Mouse (Mus musculus): ENCODE measurements around the gene Actl6b. TPM values are rescaled to one million over a fixed set of nuclear protein-coding genes. Genes with fewer than 3 reads are reported as not detected.

Gene Actl6b
- polyA plus RNA-seq, 1 experiment from 2014 or later, result 47.6 TPM

GRCm38 (mm10) chr5:137574470-137574901, 21.2 kb downstream of the Actl6b start:
- 8% methylated on average over 27 of the region's 27 CpGs for WGBS
- H3K9me3 ChIP-seq (ENCODE audit: control insufficient read depth, low read length), result no peaks in the 10 kb centered on the region
- H3K27me3 ChIP-seq (ENCODE audit: control insufficient read depth, insufficient read depth, low read length), result peaks cover 4% of the 10 kb centered on the region; the same call in 1 of the 2 replicates
- ATAC-seq (ENCODE audit: low FRiP score) (no peak), DNase-seq (ENCODE audit: low spot score) (peak; percentile 56)
- H3K4me3 ChIP-seq (ENCODE audit: low read depth, low read length), result peak overlapping the region; percentile 18
- H3K27ac ChIP-seq (ENCODE audit: low read depth, low read length), result no peak overlapping the region
- H3K4me2 ChIP-seq (replicated peaks; ENCODE audit: low read depth, low read length), result peak overlapping the region; percentile 48
- H3K4me1 ChIP-seq (replicated peaks; ENCODE audit: control insufficient read depth, insufficient read depth, low read length), result no peaks in the 10 kb centered on the region; the same call in 1 of the 2 replicates
- peak overlapping the region; percentile 58 for H3K9ac ChIP-seq (ENCODE audit: low read depth, low read length)
- H3K36me3 ChIP-seq (ENCODE audit: control insufficient read depth, insufficient read depth, low read length), result no peaks in the 10 kb centered on the region

GRCm38 (mm10) chr5:137580246-137580645, 26.9 kb downstream of the Actl6b start:
- 86% methylated on average over 6 of the region's 6 CpGs for WGBS
- H3K9me3 ChIP-seq (ENCODE audit: control insufficient read depth, low read length), result no peaks in the 10 kb centered on the region
- ATAC-seq (ENCODE audit: low FRiP score), result no peak
- H3K4me3 ChIP-seq (ENCODE audit: low read depth, low read length), result no peak overlapping the region
- H3K27ac ChIP-seq (ENCODE audit: low read depth, low read length), result no peak overlapping the region
- H3K4me1 ChIP-seq (replicated peaks; ENCODE audit: control insufficient read depth, insufficient read depth, low read length), result no peaks in the 10 kb centered on the region
- H3K4me2 ChIP-seq (replicated peaks; ENCODE audit: low read depth, low read length), result no peak overlapping the region
- no peaks in the 10 kb centered on the region for H3K27me3 ChIP-seq (ENCODE audit: control insufficient read depth, insufficient read depth, low read length)
- H3K36me3 ChIP-seq (ENCODE audit: control insufficient read depth, insufficient read depth, low read length), result no peaks in the 10 kb centered on the region
- H3K9ac ChIP-seq (ENCODE audit: low read depth, low read length), result no peak overlapping the region
- DNase-seq (ENCODE audit: low spot score), result no peak

DNA sequence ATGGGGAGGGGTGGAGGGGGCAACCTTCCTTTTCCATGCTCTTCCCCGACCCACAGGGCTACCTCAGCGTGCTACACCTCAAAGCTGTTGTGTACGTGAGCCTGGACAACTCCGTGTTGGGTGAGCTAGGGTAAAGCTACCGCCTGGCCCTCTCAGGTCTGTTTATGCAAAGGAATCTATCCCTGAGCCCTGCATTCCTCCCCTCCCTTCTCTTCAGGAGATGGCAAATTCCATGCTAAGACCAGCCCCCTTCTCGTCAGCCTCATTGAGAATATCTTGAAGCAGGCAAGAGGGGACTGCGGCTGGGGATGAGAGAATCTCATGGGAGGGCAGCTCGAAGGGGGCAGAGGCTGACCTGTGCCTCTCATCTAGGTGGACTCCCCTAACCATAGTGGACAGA, 29.4 kb downstream of the Actl6b start:
- Histone ChIP-seq H3K4me3 (ENCODE audit: low read depth, low read length) (no peak overlapping the region), H3K9me3 (ENCODE audit: control insufficient read depth, low read length) (peaks cover 2% of the 10 kb centered on the region; the same call in 1 of the 2 replicates), H3K9ac (ENCODE audit: low read depth, low read length) (no peak overlapping the region), H3K4me1 (replicated peaks; ENCODE audit: control insufficient read depth, insufficient read depth, low read length) (no peaks in the 10 kb centered on the region), H3K36me3 (ENCODE audit: control insufficient read depth, insufficient read depth, low read length) (no peaks in the 10 kb centered on the region), H3K27me3 (ENCODE audit: control insufficient read depth, insufficient read depth, low read length) (no peaks in the 10 kb centered on the region), H3K27ac (ENCODE audit: low read depth, low read length) (no peak overlapping the region), H3K4me2 (replicated peaks; ENCODE audit: low read depth, low read length) (no peak overlapping the region)
- no peak for ATAC-seq (ENCODE audit: low FRiP score)
- DNase-seq (ENCODE audit: low spot score), result no peak
- 31% methylated on average over 8 of the region's 8 CpGs for WGBS

GRCm38 (mm10) chr5:137583670-137584169, 30.4 kb downstream of the Actl6b start:
- Histone ChIP-seq H3K27ac (ENCODE audit: low read depth, low read length) (no peak overlapping the region), H3K4me1 (replicated peaks; ENCODE audit: control insufficient read depth, insufficient read depth, low read length) (no peaks in the 10 kb centered on the region), H3K4me3 (ENCODE audit: low read depth, low read length) (peak overlapping the region; percentile 27; the same call in 1 of the 2 replicates), H3K4me2 (replicated peaks; ENCODE audit: low read depth, low read length) (peak overlapping the region; percentile 41), H3K27me3 (ENCODE audit: control insufficient read depth, insufficient read depth, low read length) (no peaks in the 10 kb centered on the region), H3K9me3 (ENCODE audit: control insufficient read depth, low read length) (peaks cover 3% of the 10 kb centered on the region; the same call in 1 of the 2 replicates), H3K9ac (ENCODE audit: low read depth, low read length) (peak overlapping the region; percentile 21; the same call in 1 of the 2 replicates), H3K36me3 (ENCODE audit: control insufficient read depth, insufficient read depth, low read length) (no peaks in the 10 kb centered on the region)
- WGBS, result 13% methylated on average over 27 of the region's 27 CpGs
- DNase-seq (ENCODE audit: low spot score) (peak; percentile 73), ATAC-seq (ENCODE audit: low FRiP score) (peak; percentile 71)

DNA sequence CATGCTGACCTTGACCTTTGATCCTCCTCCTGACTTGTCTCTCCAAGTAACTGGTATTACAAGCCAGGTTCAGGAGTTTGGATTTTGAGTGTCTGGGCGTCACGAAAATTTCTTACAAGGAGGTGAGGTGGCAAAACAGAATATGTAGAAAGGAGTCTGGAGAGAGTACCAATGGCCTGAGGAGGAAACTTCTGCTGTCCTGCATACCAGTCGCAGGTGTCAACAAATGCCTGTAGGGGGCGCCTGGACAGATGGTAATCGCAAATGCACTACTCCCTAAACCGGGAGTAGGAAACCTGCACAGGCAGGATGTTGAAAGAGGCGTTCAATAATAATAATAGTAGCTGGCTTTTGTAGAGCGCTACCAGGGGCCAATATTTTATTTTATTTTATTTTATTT, 31.7 kb downstream of the Actl6b start:
- Histone ChIP-seq H3K27me3 (ENCODE audit: control insufficient read depth, insufficient read depth, low read length) (no peaks in the 10 kb centered on the region), H3K27ac (ENCODE audit: low read depth, low read length) (no peak overlapping the region), H3K9me3 (ENCODE audit: control insufficient read depth, low read length) (peaks cover 3% of the 10 kb centered on the region; the same call in 1 of the 2 replicates), H3K4me3 (ENCODE audit: low read depth, low read length) (no peak overlapping the region), H3K9ac (ENCODE audit: low read depth, low read length) (no peak overlapping the region), H3K4me1 (replicated peaks; ENCODE audit: control insufficient read depth, insufficient read depth, low read length) (no peaks in the 10 kb centered on the region), H3K36me3 (ENCODE audit: control insufficient read depth, insufficient read depth, low read length) (no peaks in the 10 kb centered on the region), H3K4me2 (replicated peaks; ENCODE audit: low read depth, low read length) (no peak overlapping the region)
- 35% methylated on average over 8 of the region's 8 CpGs for WGBS
- ATAC-seq (ENCODE audit: low FRiP score) (no peak), DNase-seq (ENCODE audit: low spot score) (peak; percentile 73)

- H3K9me3 ChIP-seq (ENCODE audit: control insufficient read depth, low read length), result peaks cover 3% of the 10 kb centered on the region; the same call in 1 of the 2 replicates
- no peak overlapping the region for H3K4me2 ChIP-seq (replicated peaks; ENCODE audit: low read depth, low read length)
- ATAC-seq (ENCODE audit: low FRiP score), result no peak
- H3K27me3 ChIP-seq (ENCODE audit: control insufficient read depth, insufficient read depth, low read length), result no peaks in the 10 kb centered on the region
- no peak overlapping the region for H3K27ac ChIP-seq (ENCODE audit: low read depth, low read length)
- no peaks in the 10 kb centered on the region for H3K36me3 ChIP-seq (ENCODE audit: control insufficient read depth, insufficient read depth, low read length)
- no peak overlapping the region for H3K4me3 ChIP-seq (ENCODE audit: low read depth, low read length)
- no peak for DNase-seq (ENCODE audit: low spot score)
- H3K9ac ChIP-seq (ENCODE audit: low read depth, low read length), result no peak overlapping the region
- WGBS, result 79% methylated on average over 5 of the region's 5 CpGs
- H3K4me1 ChIP-seq (replicated peaks; ENCODE audit: control insufficient read depth, insufficient read depth, low read length), result no peaks in the 10 kb centered on the region
Observed at GRCm38 (mm10) chr5:137590507-137590906, 37.2 kb downstream of the Actl6b start.

DNA sequence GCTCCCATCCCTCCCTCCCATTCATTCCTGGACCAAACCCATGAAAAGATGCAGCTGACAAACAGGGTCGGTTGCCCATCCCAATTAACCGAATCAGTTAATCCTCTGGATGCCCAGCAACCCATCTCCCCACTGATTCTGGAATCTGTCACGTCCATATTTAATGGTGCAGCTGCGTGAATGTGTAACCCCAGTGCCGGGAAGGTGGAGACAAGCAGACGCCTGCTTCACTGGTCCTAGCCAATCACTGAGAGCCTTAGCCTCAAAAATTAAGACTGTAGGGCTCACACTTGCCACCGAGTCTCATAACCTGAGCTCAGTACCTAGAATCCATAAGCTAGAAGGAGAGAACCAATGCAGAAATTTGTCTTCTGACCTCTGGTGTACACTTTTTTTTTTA, 42.6 kb downstream of the Actl6b start:
- no peaks in the 10 kb centered on the region for H3K9me3 ChIP-seq (ENCODE audit: control insufficient read depth, low read length)
- ATAC-seq (ENCODE audit: low FRiP score) (no peak), DNase-seq (ENCODE audit: low spot score) (no peak)
- H3K36me3 ChIP-seq (ENCODE audit: control insufficient read depth, insufficient read depth, low read length), result no peaks in the 10 kb centered on the region
- no peaks in the 10 kb centered on the region for H3K27me3 ChIP-seq (ENCODE audit: control insufficient read depth, insufficient read depth, low read length)
- no peak overlapping the region for H3K27ac ChIP-seq (ENCODE audit: low read depth, low read length)
- H3K9ac ChIP-seq (ENCODE audit: low read depth, low read length), result no peak overlapping the region
- WGBS, result 78% methylated on average over 7 of the region's 7 CpGs
- no peak overlapping the region for H3K4me2 ChIP-seq (replicated peaks; ENCODE audit: low read depth, low read length)
- H3K4me3 ChIP-seq (ENCODE audit: low read depth, low read length), result no peak overlapping the region
- no peaks in the 10 kb centered on the region for H3K4me1 ChIP-seq (replicated peaks; ENCODE audit: control insufficient read depth, insufficient read depth, low read length)

- ATAC-seq (ENCODE audit: low FRiP score) (no peak), DNase-seq (ENCODE audit: low spot score) (no peak)
- Histone ChIP-seq H3K36me3 (ENCODE audit: control insufficient read depth, insufficient read depth, low read length) (no peaks in the 10 kb centered on the region), H3K27me3 (ENCODE audit: control insufficient read depth, insufficient read depth, low read length) (no peaks in the 10 kb centered on the region), H3K9me3 (ENCODE audit: control insufficient read depth, low read length) (no peaks in the 10 kb centered on the region), H3K4me2 (replicated peaks; ENCODE audit: low read depth, low read length) (0 out of 2 replicates have a peak overlapping the region, but pooled peaks have one; percentile 3), H3K4me1 (replicated peaks; ENCODE audit: control insufficient read depth, insufficient read depth, low read length) (no peaks in the 10 kb centered on the region), H3K27ac (ENCODE audit: low read depth, low read length) (no peak overlapping the region), H3K9ac (ENCODE audit: low read depth, low read length) (no peak overlapping the region), H3K4me3 (ENCODE audit: low read depth, low read length) (0 out of 2 replicates have a peak overlapping the region, but pooled peaks have one; percentile 13)
- 35% methylated on average over 28 of the region's 30 CpGs for WGBS
Observed at GRCm38 (mm10) chr5:137596601-137597261, 43.4 kb downstream of the Actl6b start.

DNA sequence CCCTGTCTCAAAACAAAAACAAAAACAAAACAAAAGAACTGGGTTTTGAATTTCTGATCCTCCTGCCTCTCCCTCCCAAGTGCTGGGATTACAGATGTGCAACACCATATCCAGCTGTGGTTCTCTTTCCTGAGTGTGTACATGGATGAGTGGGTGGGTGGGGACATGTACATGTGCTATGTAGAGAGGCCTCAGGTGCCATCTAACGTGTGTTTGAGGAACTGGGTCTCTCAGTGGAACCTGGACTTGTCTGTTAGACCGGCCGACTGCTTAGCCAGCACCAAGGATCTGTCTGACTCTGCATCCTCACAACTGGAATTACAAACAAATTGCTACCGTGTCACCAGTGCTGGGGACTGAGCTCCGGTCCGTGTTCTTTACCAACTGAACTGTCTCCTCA, 44.3 kb downstream of the Actl6b start:
- Histone ChIP-seq H3K9ac (ENCODE audit: low read depth, low read length) (no peak overlapping the region), H3K27ac (ENCODE audit: low read depth, low read length) (no peak overlapping the region), H3K4me1 (replicated peaks; ENCODE audit: control insufficient read depth, insufficient read depth, low read length) (peaks cover 3% of the 10 kb centered on the region), H3K4me2 (replicated peaks; ENCODE audit: low read depth, low read length) (no peak overlapping the region), H3K9me3 (ENCODE audit: control insufficient read depth, low read length) (no peaks in the 10 kb centered on the region), H3K27me3 (ENCODE audit: control insufficient read depth, insufficient read depth, low read length) (no peaks in the 10 kb centered on the region), H3K36me3 (ENCODE audit: control insufficient read depth, insufficient read depth, low read length) (no peaks in the 10 kb centered on the region), H3K4me3 (ENCODE audit: low read depth, low read length) (no peak overlapping the region)
- no peak for DNase-seq (ENCODE audit: low spot score)
- ATAC-seq (ENCODE audit: low FRiP score), result no peak
- WGBS, result 95% methylated on average over 6 of the region's 6 CpGs

Data from hindbrain, embryonic 11.5 days (tissue).